Mouse (Mus musculus) embryonic facial prominence, embryonic 12.5 days (tissue): Measurements from ENCODE around the gene Zmym1. TPM values are rescaled to one million over a fixed set of nuclear protein-coding genes. Genes with fewer than 3 reads are reported as not detected.
"Not testable (repeated sequence)": the region's sequence is repeated elsewhere in the genome, so short reads cannot be mapped to it uniquely, and the experiment has no call there.

Source experiments
- ATAC-seq: fragments of 200-750 bp; cut with Nextera tagmentation; 2 replicates; pipeline ENCODE4 v1.8.0; 2017; ENCODE audit not compliant: insufficient number of reproducible peaks, insufficient read depth, low FRiP score, low TSS enrichment
- H3K27ac ChIP-seq: fragments of 300-500 bp; sonication (generic); 2 replicates; pipeline ENCODE4 v1.5.1; 2016; ENCODE audit warnings: mild to moderate bottlenecking
- H3K27me3 ChIP-seq: fragments of 300-500 bp; sonication (generic); 2 replicates; pipeline ENCODE4 v1.6.1; 2016; ENCODE audit warnings: mild to moderate bottlenecking, moderate library complexity
- H3K36me3 ChIP-seq: fragments of 300-500 bp; sonication (generic); 2 replicates; pipeline ENCODE4 v1.6.1; 2016; ENCODE audit warnings: mild to moderate bottlenecking
- H3K4me1 ChIP-seq: fragments of 300-500 bp; sonication (generic); 2 replicates; pipeline ENCODE4 v1.6.1; 2016
- H3K4me2 ChIP-seq: fragments of 300-500 bp; sonication (generic); replicated peaks from 2 replicates; pipeline ENCODE4 v1.6.1; 2016; ENCODE audit warnings: mild to moderate bottlenecking, moderate library complexity
- H3K4me3 ChIP-seq: fragments of 300-500 bp; sonication (generic); 2 replicates; pipeline ENCODE4 v1.5.1; 2016; ENCODE audit warnings: mild to moderate bottlenecking
- H3K9ac ChIP-seq: fragments of 300-500 bp; sonication (generic); 2 replicates; pipeline ENCODE4 v1.6.1; 2016; ENCODE audit warnings: mild to moderate bottlenecking, moderate library complexity
- H3K9me3 ChIP-seq: fragments of 300-500 bp; sonication (generic); 2 replicates; pipeline ENCODE4 v1.6.1; 2016; ENCODE audit warnings: mild to moderate bottlenecking, moderate library complexity
- WGBS: fragments of 180-500 bp; shearing (Covaris S2); methylation state at CpG from one replicate; pipeline ENCODE4 v1.1.7; 2016; 5-methylcytosine and 5-hydroxymethylcytosine counted together
- polyA plus RNA-seq: library from polyadenylated mRNA; unstranded; fragments of >200 nt; fragmentation: Nextera tagmentation; extraction: Ambion mirVana; gene quantifications from 2 replicates; pipeline ENCODE4 v1.2.1, GENCODE M21; 2016

Gene Zmym1
- 23.8 and 27.1 TPM in 2 replicates for polyA plus RNA-seq

DNA sequence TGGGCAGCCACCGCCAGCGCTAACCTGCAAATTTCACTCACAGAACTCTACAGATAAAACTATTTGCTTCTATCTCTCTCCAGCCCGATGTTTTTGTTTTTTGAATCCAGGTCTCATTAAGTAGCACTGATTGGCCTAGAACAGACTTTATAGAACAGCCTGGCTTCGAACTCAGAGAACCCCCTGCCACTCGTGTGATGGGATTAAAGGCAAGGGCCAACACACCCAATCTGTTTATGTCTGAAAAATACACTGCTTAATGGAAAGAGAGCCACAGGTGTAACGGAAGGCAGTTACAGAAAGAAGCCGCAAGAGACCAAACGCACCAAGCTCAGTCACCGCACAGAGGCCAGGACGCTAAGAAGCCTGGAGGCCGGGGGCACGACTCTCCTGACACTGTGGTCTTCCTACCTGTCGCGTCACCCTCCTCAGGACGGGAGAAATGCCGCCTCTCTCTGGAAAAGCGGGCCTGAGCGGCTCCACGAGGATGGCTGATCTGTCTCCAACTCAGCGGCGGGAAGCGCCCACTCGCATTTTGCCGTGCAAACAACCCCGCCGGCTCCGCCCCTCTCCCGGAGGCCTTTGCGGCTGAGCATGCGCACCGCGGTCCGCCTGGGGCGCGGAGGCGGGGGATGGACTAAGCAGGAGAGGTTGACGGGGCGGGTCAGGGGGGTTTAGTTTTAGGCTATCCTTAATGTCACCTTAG, at the start of gene Zmym1:
Gene Zmym1 (minus strand): TSS at position 568 of the 706 bp plus-strand sequence.
- ATAC-seq: peak; percentile 95
- H3K4me2 ChIP-seq: peak within 1 kb of the TSS; percentile 82
- H3K27me3 ChIP-seq: no peaks in the 10 kb centered on the region
- H3K9ac ChIP-seq: peak within 1 kb of the TSS; percentile 81
- H3K4me1 ChIP-seq: no peaks in the 10 kb centered on the region
- H3K4me3 ChIP-seq: peak within 1 kb of the TSS; percentile 74
- 1% methylated on average over 38 of the region's 38 CpGs for WGBS
- H3K27ac ChIP-seq: peak within 1 kb of the TSS; percentile 54; the same call in 1 of the 2 replicates
- H3K36me3 ChIP-seq: peaks cover 19% of the 10 kb centered on the region
- H3K9me3 ChIP-seq: no peaks in the 10 kb centered on the region

DNA sequence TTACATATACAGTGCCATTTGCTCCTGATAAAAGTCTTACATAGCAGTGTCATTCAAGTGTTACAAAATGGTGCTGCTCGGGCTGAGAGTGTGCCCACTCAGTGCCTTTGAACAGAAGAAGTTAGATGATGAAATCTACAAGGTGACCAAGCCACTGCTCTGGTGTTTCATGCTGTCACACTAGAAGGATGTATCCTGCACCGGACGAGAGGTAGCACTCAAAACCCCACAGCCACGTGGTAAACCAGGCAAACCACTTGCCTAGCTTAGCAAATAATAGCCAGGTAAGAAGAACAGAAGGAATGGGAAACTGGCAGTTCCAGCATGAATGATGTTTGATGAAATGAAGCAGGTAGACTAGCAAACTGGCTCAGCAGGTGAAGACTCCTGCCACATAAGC, 49.6 kb upstream of the Zmym1 start:
- Histone ChIP-seq H3K36me3 (peaks cover 29% of the 10 kb centered on the region), H3K27me3 (no peaks in the 10 kb centered on the region), H3K4me2 (no peak overlapping the region), H3K4me1 (no peaks in the 10 kb centered on the region), H3K9me3 (no peaks in the 10 kb centered on the region), H3K27ac (no peak overlapping the region), H3K9ac (no peak overlapping the region), H3K4me3 (no peak overlapping the region)
- ATAC-seq: no peak
- WGBS: 76% methylated on average over 4 of the region's 4 CpGs

DNA sequence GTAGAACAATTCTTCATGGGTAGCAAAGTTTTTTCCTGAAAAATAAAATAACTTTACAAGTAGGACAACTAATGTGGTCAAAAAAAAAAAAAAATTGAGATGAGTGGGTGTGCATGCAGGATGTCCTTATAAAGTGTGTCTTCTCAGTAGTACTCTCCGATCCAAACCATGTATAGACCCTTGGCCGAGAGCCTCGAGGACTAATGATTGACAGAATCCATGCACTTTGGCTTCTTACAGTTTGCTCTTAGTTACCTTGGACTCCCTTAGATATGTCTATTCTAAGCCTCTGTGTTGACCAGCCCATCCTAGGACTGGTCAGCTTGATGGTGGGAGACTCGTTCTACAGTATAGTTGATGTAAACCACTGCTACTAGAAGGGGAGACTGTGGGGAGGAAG, 46.6 kb upstream of the Zmym1 start:
- no peak overlapping the region for H3K27ac ChIP-seq
- H3K4me3 ChIP-seq: no peak overlapping the region
- ATAC-seq: no peak
- 93% methylated on average over 4 of the region's 4 CpGs for WGBS
- H3K36me3 ChIP-seq: peaks cover 29% of the 10 kb centered on the region
- H3K9ac ChIP-seq: no peak overlapping the region
- H3K9me3 ChIP-seq: no peaks in the 10 kb centered on the region
- H3K27me3 ChIP-seq: no peaks in the 10 kb centered on the region
- no peaks in the 10 kb centered on the region for H3K4me1 ChIP-seq
- H3K4me2 ChIP-seq: no peak overlapping the region

DNA sequence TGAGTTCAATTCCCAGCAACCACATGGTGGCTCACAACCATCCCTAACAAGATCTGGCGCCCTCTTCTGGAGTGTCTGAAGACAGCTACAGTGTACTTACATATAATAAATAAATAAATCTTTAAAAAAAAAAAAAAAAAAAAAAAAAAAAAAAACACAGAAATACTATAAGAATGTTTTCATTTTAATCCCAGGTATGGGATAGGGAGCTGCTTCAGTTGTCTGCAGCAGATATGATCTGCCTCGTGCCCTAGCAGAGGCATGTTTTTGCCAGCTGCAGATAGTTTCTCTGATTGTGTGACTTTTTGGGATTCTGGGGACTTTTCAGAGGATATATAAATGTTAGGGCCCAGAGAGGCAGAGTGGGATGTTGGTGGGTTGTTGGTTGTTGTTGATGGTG, 38.6 kb upstream of the Zmym1 start:
- not testable (repeated sequence) for H3K9me3 ChIP-seq, H3K27ac ChIP-seq, H3K4me2 ChIP-seq, H3K9ac ChIP-seq, H3K4me3 ChIP-seq, ATAC-seq, H3K4me1 ChIP-seq, H3K27me3 ChIP-seq
- peaks cover 17% of the 10 kb centered on the region for H3K36me3 ChIP-seq
- 92% methylated on average over 1 of the region's 2 CpGs for WGBS

DNA sequence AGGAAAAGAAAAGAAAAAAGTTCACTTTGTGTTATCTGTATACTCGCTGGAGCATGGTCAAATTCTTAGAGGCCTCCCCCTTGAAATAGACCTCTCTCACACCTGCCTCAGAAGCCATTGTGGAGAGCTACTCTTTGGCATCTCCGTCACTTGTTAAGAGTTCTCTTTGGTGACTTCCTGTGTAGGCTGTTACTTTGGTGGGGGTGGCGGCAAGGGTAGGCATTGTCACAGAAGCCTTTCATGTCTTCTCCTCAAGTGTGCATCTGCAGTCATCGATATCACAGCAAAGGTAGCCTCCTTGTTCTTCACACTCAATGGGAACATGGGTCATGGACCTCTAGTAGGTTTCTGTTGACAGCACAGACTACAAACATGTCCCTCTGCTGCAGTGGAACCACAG, 34.1 kb upstream of the Zmym1 start:
- ATAC-seq: no peak
- WGBS: 92% methylated on average over 4 of the region's 4 CpGs
- Histone ChIP-seq H3K9me3 (no peaks in the 10 kb centered on the region), H3K36me3 (peaks cover 19% of the 10 kb centered on the region), H3K27me3 (no peaks in the 10 kb centered on the region), H3K4me3 (no peak overlapping the region), H3K4me2 (no peak overlapping the region), H3K27ac (no peak overlapping the region), H3K4me1 (no peaks in the 10 kb centered on the region), H3K9ac (no peak overlapping the region)

DNA sequence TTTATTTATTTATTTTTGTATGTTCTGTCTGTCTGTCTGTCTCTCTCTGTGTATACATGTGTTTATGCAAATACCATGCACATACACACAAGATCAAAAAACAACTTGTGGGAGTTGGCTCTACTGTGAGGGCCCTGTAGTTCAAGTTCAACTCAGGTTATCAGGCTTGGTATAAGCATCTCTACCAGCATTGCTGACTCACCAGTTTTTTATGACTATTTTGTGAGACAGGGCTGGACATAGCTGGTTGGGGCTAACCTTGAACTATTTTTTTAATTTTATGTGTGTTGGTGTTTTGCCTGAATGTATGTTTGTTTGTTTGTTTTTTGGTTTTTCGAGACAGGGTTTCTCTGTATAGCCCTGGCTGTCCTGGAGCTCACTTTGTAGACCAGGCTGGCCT, 30.2 kb upstream of the Zmym1 start:
- H3K27me3 ChIP-seq: no peaks in the 10 kb centered on the region
- H3K36me3 ChIP-seq: peaks cover 31% of the 10 kb centered on the region; the same call in 1 of the 2 replicates
- H3K4me3 ChIP-seq: no peak overlapping the region
- H3K4me2 ChIP-seq: no peak overlapping the region
- 100% methylated on average over 1 of the region's 1 CpGs for WGBS
- no peak overlapping the region for H3K27ac ChIP-seq
- H3K9ac ChIP-seq: no peak overlapping the region
- no peaks in the 10 kb centered on the region for H3K4me1 ChIP-seq
- no peaks in the 10 kb centered on the region for H3K9me3 ChIP-seq
- ATAC-seq: no peak

DNA sequence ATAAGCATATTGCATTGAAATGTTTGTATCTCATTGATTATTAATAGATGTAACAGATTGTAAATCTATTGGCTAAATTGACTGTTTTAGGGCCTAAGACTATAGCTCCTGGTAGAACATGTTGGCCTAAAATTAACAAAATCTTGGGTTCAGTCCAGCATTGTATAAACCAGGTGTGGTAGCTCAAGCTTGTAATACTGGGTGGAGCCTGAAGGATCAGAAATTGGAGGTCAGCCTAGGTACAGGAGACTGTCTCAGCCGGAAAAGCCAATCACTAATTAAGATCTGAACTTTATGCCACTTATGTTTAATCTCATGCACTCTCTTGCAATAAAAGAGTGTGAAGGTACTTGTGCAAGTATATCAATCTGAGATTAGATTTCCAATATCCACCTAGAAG, 24.8 kb upstream of the Zmym1 start:
- no peaks in the 10 kb centered on the region for H3K9me3 ChIP-seq
- peaks cover 22% of the 10 kb centered on the region; the same call in 1 of the 2 replicates for H3K36me3 ChIP-seq
- no peak overlapping the region for H3K4me3 ChIP-seq
- no peak overlapping the region for H3K9ac ChIP-seq
- ATAC-seq: no peak
- WGBS: 80% methylated on average over 1 of the region's 1 CpGs
- H3K27ac ChIP-seq: no peak overlapping the region
- no peaks in the 10 kb centered on the region for H3K27me3 ChIP-seq
- H3K4me1 ChIP-seq: no peaks in the 10 kb centered on the region
- no peak overlapping the region for H3K4me2 ChIP-seq

DNA sequence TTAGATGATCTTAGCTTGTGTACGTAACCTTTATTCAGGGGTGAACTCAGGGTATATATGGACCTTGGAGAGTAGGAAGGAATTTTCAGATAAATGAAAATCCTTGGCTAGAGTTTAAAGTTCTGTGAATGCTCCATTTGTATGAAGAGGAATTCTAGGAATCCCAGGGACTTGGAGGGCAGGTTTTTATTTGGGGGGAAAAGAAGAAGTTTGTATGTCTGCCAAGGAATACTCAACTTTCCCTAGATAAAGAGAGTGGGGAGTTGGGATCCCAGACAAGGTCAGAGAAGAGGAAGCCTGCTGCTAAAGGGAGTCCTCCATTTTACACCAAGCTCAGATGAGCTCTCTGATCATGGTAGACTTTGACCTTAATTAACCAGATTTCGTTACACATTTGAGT, 22.2 kb upstream of the Zmym1 start:
- no peak for ATAC-seq
- H3K36me3 ChIP-seq: 0 out of 2 replicates have a peak, but pooled peaks cover under 1% of the 10 kb centered on the region
- H3K27ac ChIP-seq: no peak overlapping the region
- H3K4me2 ChIP-seq: no peak overlapping the region
- H3K9ac ChIP-seq: no peak overlapping the region
- no peaks in the 10 kb centered on the region for H3K4me1 ChIP-seq
- WGBS: 92% methylated on average over 2 of the region's 2 CpGs
- no peaks in the 10 kb centered on the region for H3K27me3 ChIP-seq
- no peak overlapping the region for H3K4me3 ChIP-seq
- no peaks in the 10 kb centered on the region for H3K9me3 ChIP-seq

DNA sequence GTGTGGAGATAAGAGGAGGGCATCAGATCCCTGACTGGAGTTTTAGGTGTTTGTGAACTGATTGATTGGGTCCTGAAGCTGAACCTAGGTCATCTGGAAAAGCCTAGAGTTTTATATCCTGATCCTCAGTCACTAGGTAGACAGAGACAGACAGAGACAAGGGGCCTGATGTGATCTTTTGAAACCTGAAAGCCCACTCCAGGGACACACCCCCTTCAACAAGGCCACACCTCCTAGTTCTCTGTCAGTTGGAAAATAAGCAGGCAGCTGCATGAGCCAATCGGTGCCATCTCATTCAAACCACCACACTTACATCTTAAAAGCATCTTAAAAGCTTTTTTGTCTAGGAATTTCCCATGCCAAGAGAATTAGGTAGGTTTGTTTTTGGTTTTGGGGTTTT, 19.9 kb upstream of the Zmym1 start:
- Histone ChIP-seq H3K4me1 (0 out of 2 replicates have a peak, but pooled peaks cover 3% of the 10 kb centered on the region), H3K4me3 (no peak overlapping the region), H3K27ac (no peak overlapping the region), H3K36me3 (no peaks in the 10 kb centered on the region), H3K27me3 (no peaks in the 10 kb centered on the region), H3K4me2 (no peak overlapping the region), H3K9ac (no peak overlapping the region), H3K9me3 (no peaks in the 10 kb centered on the region)
- no peak for ATAC-seq
- 32% methylated on average over 1 of the region's 1 CpGs for WGBS

DNA sequence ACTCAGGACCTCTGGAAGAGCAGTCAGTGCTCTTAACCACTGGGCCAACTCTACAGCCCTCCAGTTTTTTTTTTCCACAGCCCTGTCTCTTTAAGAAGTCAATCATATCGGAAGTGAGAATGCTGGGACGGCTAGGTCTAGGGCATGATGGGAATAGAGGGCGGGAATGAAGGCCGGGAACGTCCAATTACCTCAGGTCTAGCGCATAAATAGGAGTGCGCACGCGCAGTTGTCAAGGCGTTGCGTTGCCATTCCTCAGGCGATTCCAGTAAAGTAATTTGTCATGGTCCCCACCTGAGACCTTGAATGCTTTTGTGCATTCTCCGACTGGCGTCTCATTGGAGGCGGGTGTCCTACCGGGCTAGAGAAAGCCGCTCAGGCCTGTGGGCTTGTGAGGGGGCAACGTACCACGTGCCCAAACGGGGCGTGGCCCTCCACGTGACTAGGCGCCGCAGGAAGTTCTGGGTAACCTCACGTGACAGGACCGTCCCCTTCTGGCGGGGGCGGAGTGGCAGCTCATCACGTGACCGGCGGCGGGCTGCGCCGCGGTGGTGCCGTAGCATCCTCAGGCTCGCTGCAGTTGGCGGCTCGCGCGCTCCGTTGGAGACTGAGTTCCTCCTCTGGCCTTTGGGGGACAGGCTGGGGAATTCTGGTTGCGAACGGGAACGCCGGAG, 16.1 kb upstream of the Zmym1 start, which contains the start of gene Zmym6:
Gene Zmym6 (plus strand): TSS at position 509 of the 674 bp plus-strand sequence.
- no peaks in the 10 kb centered on the region for H3K9me3 ChIP-seq
- WGBS: under 1% methylated on average over 46 of the region's 46 CpGs
- no peaks in the 10 kb centered on the region for H3K27me3 ChIP-seq
- H3K4me2 ChIP-seq: peak within 1 kb of the TSS; percentile 60
- peak within 1 kb of the TSS; percentile 61 for H3K4me3 ChIP-seq
- 0 out of 2 replicates have a peak, but pooled peaks cover 3% of the 10 kb centered on the region for H3K4me1 ChIP-seq
- ATAC-seq: peak; percentile 94
- no peaks in the 10 kb centered on the region for H3K36me3 ChIP-seq
- H3K27ac ChIP-seq: peak within 1 kb of the TSS; percentile 84
- H3K9ac ChIP-seq: peak within 1 kb of the TSS; percentile 67

DNA sequence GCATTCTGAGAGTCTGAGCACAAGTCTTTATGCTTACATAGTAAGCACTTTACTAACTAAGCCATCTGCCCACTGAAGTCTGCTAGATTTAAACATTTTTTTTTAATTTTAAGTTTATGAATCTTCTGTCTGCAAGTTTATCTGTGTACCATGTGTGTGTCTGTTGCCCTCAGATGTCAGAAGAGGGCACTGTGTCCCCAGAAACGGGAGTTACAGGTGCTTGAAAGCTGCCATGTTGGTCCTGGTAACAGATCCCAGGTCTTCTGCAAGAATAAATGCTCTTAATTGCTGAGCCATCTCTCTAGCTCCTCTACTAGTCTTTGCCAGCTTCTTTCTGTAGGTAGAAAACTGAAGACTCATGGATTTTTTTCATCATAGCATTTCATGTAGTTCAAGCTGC, 14.0 kb upstream of the Zmym1 start:
- H3K4me2 ChIP-seq: no peak overlapping the region
- 0 out of 2 replicates have a peak, but pooled peaks cover 3% of the 10 kb centered on the region for H3K4me1 ChIP-seq
- 52% methylated on average over 1 of the region's 1 CpGs for WGBS
- ATAC-seq: no peak
- no peaks in the 10 kb centered on the region for H3K36me3 ChIP-seq
- H3K4me3 ChIP-seq: no peak overlapping the region
- H3K9me3 ChIP-seq: no peaks in the 10 kb centered on the region
- no peak overlapping the region for H3K27ac ChIP-seq
- no peaks in the 10 kb centered on the region for H3K27me3 ChIP-seq
- H3K9ac ChIP-seq: no peak overlapping the region

DNA sequence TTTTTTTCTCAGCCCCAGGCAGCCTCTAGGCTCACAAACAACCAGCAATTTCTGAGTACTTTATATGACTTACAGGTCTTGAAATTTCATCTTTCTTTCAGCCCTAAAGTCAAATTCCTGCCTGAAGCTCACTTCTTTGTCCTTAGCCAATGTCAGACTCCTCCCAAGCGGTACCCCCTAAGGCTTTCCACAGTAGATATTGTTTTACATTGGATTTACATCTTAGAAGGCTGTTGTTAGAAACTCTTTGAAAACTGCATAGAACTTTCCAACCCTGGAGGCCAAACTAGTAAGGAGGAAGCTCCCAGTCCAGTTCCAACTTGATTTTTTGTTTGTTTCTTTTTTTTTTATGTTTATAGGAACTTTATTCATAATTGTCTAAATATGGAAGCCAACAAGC, 3.1 kb upstream of the Zmym1 start:
- H3K4me3 ChIP-seq: no peak overlapping the region
- no peaks in the 10 kb centered on the region for H3K4me1 ChIP-seq
- no peak for ATAC-seq
- H3K36me3 ChIP-seq: no peaks in the 10 kb centered on the region
- H3K4me2 ChIP-seq: no peak overlapping the region
- no peaks in the 10 kb centered on the region for H3K27me3 ChIP-seq
- no peaks in the 10 kb centered on the region for H3K9me3 ChIP-seq
- WGBS: 35% methylated on average over 1 of the region's 1 CpGs
- no peak overlapping the region for H3K9ac ChIP-seq
- H3K27ac ChIP-seq: no peak overlapping the region
